Mouse (Mus musculus) testis, adult 2 months (tissue): ENCODE measurements around the gene Gin1. TPM values are rescaled to one million over a fixed set of nuclear protein-coding genes. Genes with fewer than 3 reads are reported as not detected.
"Not testable (repeated sequence)": the region's sequence is repeated elsewhere in the genome, so short reads cannot be mapped to it uniquely, and the experiment has no call there.

Experiments
- H3K27ac ChIP-seq: fragments of 200-500 bp; 2 replicates; pipeline ENCODE4 v1.5.1; 2012; ENCODE audit warnings: low read depth, low read length; ENCODE audit not compliant: control insufficient read depth, insufficient read depth
- H3K27me3 ChIP-seq: fragments of 200-500 bp; 2 replicates; pipeline ENCODE4 v1.6.1; 2012; ENCODE audit warnings: mild to moderate bottlenecking, low read length, moderate library complexity; ENCODE audit not compliant: control insufficient read depth, insufficient read depth
- H3K36me3 ChIP-seq: fragments of 200-500 bp; 2 replicates; pipeline ENCODE4 v1.6.1; 2012; ENCODE audit warnings: mild to moderate bottlenecking, low read length; ENCODE audit not compliant: control insufficient read depth, insufficient read depth
- H3K4me1 ChIP-seq: fragments of 200-500 bp; 2 replicates; pipeline ENCODE4 v1.6.1; 2012; ENCODE audit warnings: low read length; ENCODE audit not compliant: control insufficient read depth, insufficient read depth
- H3K4me3 ChIP-seq: fragments of 200-500 bp; 2 replicates; pipeline ENCODE4 v1.5.1; 2012; ENCODE audit warnings: low read depth, mild to moderate bottlenecking, low read length, moderate library complexity, mixed read lengths; ENCODE audit not compliant: control insufficient read depth
- CTCF ChIP-seq: fragments of 200-500 bp; IDR thresholded peaks from 2 replicates; pipeline ENCODE4 v1.5.1; 2012; ENCODE audit warnings: low read depth, mild to moderate bottlenecking, inconsistent platforms, low read length, moderate library complexity; ENCODE audit not compliant: control insufficient read depth, insufficient read depth, insufficient replicate concordance
- POLR2A ChIP-seq: fragments of 200-500 bp; IDR thresholded peaks from 2 replicates; pipeline ENCODE4 v1.6.1; 2012; ENCODE audit warnings: low read depth, mild to moderate bottlenecking, inconsistent platforms, low read length, moderate library complexity; ENCODE audit not compliant: control insufficient read depth
- polyA plus RNA-seq: library from polyadenylated mRNA; depleted of rRNA; stranded (reverse); fragments of >200 nt; gene quantifications from 2 replicates; pipeline ENCODE4 v1.2.3, GENCODE M21; 2012

Gin1 gene
- polyA plus RNA-seq, 1 experiment: 6.6 TPM

DNA sequence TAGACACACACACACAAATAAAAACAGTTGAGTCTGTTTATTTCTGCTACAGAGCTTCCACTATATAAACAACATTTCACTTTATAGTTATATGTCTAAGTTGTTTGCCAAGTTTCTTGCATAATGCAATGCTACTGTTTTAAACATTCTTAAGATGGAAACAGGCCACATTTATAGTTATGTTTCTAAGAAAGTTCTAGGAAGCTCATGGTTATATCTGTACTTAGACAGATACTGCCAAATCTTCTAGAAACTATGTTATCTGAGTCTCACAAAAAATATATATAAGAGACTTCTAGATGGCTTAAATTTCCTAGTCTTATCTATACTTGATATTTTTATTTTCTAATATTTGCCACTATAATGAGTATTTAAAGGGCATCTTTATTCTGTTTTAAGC is 16.8 kb upstream of the Gin1 start:
- no peak for TF ChIP-seq POLR2A
- no peak for TF ChIP-seq CTCF
- peaks cover 3% of the 10 kb centered on the region; the same call in 1 of the 2 replicates for H3K36me3 ChIP-seq
- H3K4me1 ChIP-seq: no peaks in the 10 kb centered on the region
- H3K4me3 ChIP-seq: no peak overlapping the region
- no peak overlapping the region for H3K27ac ChIP-seq
- no peaks in the 10 kb centered on the region for H3K27me3 ChIP-seq

DNA sequence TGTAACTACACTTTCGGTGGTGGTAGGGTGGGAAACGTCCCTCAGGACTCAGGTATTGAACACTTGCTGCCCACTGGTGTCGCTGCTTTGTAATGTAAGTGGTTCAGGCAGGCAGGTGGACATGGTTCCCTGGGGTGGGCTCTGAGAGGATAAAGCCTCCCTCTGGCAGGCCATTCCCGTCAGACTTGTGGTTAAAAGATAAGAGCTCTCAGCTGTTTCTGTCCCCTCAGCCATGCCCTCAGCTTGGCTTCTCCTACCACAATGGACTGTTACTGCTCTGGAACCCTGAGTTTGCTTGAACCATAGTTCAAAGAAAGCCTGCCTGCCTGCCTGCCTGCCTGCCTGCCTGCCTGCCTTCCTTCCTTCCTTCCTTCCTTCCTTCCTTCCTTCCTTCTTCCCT is 15.6 kb upstream of the Gin1 start:
- TF ChIP-seq POLR2A (no peak), CTCF (no peak)
- Histone ChIP-seq H3K36me3 (peaks cover 3% of the 10 kb centered on the region; the same call in 1 of the 2 replicates), H3K4me3 (no peak overlapping the region)

DNA sequence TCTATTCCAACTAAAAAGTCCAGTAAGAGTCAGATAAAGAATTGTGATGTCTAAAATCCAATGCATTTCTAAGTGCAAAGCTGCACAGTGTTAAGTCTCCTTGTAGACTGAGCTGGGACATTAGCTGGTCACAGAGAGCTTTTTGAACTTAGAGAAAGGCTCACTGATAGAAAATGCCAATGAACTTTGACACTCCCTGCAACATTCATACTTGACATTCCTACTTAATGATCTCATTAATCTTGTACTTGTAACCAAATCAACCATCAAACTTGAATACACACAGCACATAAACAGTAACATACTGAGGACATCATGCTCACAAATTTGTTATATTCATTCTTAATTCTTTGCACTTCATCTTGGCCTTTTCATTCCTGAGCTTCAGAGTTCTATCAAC is 10.1 kb upstream of the Gin1 start:
- TF ChIP-seq POLR2A (no peak), CTCF (no peak)

More for the DNA sequence above, 15.6 kb upstream of the Gin1 start:
- Histone ChIP-seq H3K27ac (no peak overlapping the region), H3K27me3 (no peaks in the 10 kb centered on the region), H3K4me1 (no peaks in the 10 kb centered on the region)

DNA sequence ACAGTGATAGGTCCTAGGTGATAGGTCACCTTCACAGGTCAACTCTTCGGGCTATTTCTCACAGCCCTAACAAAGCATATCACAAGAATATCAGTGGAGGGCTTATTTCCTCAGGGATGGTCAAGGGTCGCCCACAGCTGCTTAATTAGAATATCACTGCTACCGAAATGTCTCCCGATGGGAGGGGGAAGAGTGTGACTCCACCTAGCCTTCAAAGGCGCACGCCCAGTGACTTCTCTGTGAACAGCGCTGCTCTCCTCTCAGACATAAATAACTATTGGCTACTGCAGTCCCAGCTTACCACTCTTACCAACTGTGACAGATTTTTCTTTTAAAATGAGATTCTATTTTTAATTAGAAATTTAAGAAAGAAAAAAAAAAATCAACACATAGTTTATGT is 9.4 kb upstream of the Gin1 start:
- Histone ChIP-seq H3K4me3 (no peak overlapping the region), H3K36me3 (0 out of 2 replicates have a peak, but pooled peaks cover 2% of the 10 kb centered on the region), H3K27ac (no peak overlapping the region), H3K4me1 (no peaks in the 10 kb centered on the region), H3K27me3 (no peaks in the 10 kb centered on the region)
- no peak for TF ChIP-seq POLR2A
- TF ChIP-seq CTCF: no peak

More for the DNA sequence above, 10.1 kb upstream of the Gin1 start:
- Histone ChIP-seq H3K4me3 (no peak overlapping the region), H3K36me3 (0 out of 2 replicates have a peak, but pooled peaks cover 2% of the 10 kb centered on the region), H3K4me1 (no peaks in the 10 kb centered on the region), H3K27ac (no peak overlapping the region), H3K27me3 (no peaks in the 10 kb centered on the region)

DNA sequence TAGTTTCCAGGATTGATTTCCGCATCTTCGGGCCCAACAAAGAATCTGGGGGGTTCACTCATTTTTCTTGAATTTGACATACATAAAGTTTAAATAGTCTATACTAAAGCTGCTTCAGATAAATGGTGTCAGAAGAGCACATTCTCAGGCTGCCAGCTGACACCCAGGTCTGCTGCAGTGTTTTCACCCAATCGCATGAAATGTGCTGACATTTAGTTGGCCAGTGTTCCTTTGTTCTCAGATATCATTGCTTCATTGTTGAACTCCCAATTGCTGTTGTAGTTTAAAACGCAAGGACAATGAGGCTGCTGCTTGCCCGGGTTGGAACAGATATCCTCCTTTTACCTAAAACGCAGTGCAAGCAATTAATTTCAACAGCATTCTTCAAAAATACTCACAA is 8.5 kb upstream of the Gin1 start:
- H3K4me3 ChIP-seq: no peak overlapping the region
- no peaks in the 10 kb centered on the region for H3K27me3 ChIP-seq
- TF ChIP-seq POLR2A (no peak), CTCF (no peak)
- 0 out of 2 replicates have a peak, but pooled peaks cover 1% of the 10 kb centered on the region for H3K36me3 ChIP-seq
- H3K27ac ChIP-seq: no peak overlapping the region
- no peaks in the 10 kb centered on the region for H3K4me1 ChIP-seq

DNA sequence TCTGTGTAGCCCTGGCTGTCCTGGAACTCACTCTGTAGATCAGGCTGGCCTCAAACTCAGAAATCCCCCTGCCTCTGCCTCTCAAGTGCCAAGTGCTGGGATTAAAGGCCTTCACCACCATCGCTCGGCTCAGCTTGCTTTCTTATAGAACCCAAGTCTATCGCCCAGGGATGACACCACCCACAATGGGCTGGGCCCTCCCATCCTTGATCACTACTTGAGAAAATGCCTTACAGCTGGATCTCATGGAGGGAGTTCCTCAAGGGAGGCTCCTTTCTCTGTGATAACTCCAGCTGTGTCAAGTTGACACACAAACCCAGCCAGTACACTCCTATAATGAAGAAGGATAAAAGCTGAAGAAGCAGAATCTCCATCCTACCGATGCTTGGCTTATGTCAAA is 4.3 kb upstream of the Gin1 start:
- not testable (repeated sequence) for H3K36me3 ChIP-seq, H3K27ac ChIP-seq, H3K27me3 ChIP-seq, H3K4me1 ChIP-seq, H3K4me3 ChIP-seq

DNA sequence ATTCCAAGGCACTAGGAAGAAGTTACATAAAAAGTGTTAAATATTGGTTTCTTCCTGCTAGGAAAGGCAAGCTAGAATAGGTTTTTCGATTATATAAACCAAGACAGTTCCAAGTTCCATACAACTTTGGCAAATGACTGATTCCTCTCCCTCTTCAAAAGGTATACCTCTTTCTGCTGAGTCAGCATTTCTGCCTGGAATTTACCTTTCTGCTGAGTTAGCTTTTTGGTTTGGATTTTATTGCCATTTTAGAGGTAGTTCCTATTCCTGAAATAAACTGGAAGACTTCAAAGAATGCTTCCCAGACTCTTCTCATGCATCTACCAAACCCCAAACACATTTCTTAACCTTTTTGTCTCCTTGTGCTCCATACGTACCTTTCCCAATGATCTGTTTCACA is 1.9 kb upstream of the Gin1 start:
- TF ChIP-seq POLR2A: no peak
- TF ChIP-seq CTCF: no peak
- Histone ChIP-seq H3K27ac (no peak overlapping the region), H3K4me3 (no peak overlapping the region), H3K27me3 (no peaks in the 10 kb centered on the region), H3K36me3 (no peaks in the 10 kb centered on the region), H3K4me1 (peaks cover 2% of the 10 kb centered on the region)

DNA sequence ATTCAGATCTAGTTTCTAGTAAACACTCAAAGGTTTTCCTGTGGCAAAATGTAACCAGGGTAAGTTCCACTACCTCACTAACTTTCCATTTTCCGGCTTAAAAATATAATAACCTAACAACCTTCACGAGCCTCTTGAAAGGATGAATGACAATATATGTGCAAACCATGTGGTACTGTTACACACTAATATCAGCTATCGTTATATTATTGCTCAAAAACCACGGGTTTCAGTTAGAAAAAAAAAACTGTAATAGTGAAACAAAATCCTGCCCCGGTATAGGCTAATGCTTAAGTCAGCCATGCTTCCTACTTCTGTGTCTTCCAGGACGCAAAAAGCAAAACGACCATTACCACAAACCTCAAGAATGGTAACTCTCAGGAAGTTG is 1.1 kb upstream of the Gin1 start:
- peaks cover 2% of the 10 kb centered on the region for H3K4me1 ChIP-seq
- H3K4me3 ChIP-seq: peak overlapping the region; percentile 92
- H3K27ac ChIP-seq: no peak overlapping the region
- no peak for TF ChIP-seq CTCF
- no peak for TF ChIP-seq POLR2A
- H3K27me3 ChIP-seq: no peaks in the 10 kb centered on the region
- H3K36me3 ChIP-seq: no peaks in the 10 kb centered on the region
